Mouse (Mus musculus): Measurements from ENCODE around the gene Tmcc1.

DNA sequence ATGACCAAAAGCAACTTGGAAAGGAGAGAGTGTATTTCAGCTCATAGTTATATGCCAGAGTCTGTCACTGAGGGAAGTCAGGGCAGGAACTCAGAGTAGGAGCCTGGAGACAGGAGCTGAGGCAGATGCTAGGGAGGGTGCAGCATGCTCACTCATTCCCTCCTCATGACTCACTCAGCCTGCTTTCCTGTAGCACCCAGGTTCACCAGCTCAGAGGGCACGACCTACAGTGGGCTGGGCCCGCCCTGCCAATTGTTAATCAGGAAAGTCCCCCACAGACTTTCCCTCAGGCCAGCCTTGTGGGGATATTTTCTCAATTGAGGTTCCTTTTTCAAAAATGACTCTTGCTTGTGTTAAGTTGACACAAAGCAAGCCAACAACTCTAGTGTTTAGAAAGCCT is 47.1 kb upstream of the Tmcc1 start:
- TF ChIP-seq CTCF (IDR thresholded peaks at IDR 0.05; ENCODE audit: low read depth) (no peak), EP300 (IDR thresholded peaks at IDR 0.05; ENCODE audit: low read depth) (no peak)

Measured in liver, postnatal 0 days (tissue).